Mouse (Mus musculus) neural tube, embryonic 14.5 days (tissue): ENCODE data around the gene 1500011B03Rik. TPM values are rescaled to one million over a fixed set of nuclear protein-coding genes. Genes with fewer than 3 reads are reported as not detected.

Experiments used
- ATAC-seq: fragments of 200-750 bp; cut with Nextera tagmentation; 2 replicates; pipeline ENCODE4 v1.8.0; 2017; ENCODE audit warnings: low read depth, mild to moderate bottlenecking, moderate TSS enrichment, moderate library complexity
- H3K27ac ChIP-seq: fragments of 300-500 bp; sonication (generic); 2 replicates; pipeline ENCODE4 v1.5.1; 2014; ENCODE audit warnings: low read depth, mild to moderate bottlenecking, control low read depth, low read length, moderate library complexity, mixed read lengths
- H3K27me3 ChIP-seq: fragments of 300-500 bp; sonication (generic); 2 replicates; pipeline ENCODE4 v1.6.1; 2014; ENCODE audit warnings: low read length; ENCODE audit not compliant: control insufficient read depth, insufficient read depth
- H3K36me3 ChIP-seq: fragments of 300-500 bp; sonication (generic); 2 replicates; pipeline ENCODE4 v1.6.1; 2014; ENCODE audit warnings: low read length, mixed read lengths; ENCODE audit not compliant: control insufficient read depth, insufficient read depth
- H3K4me1 ChIP-seq: fragments of 300-500 bp; sonication (generic); 2 replicates; pipeline ENCODE4 v1.6.1; 2014; ENCODE audit warnings: low read length; ENCODE audit not compliant: control insufficient read depth, insufficient read depth
- H3K4me2 ChIP-seq: fragments of 300-500 bp; sonication (generic); 2 replicates; pipeline ENCODE4 v1.6.1; 2014; ENCODE audit warnings: mild to moderate bottlenecking, low read depth, low read length, control low read depth
- H3K4me3 ChIP-seq: fragments of 300-500 bp; sonication (generic); 2 replicates; pipeline ENCODE4 v1.5.1; 2014; ENCODE audit warnings: low read depth, low read length, control low read depth, mixed read lengths
- H3K9ac ChIP-seq: fragments of 300-500 bp; sonication (generic); replicated peaks from 2 replicates; pipeline ENCODE4 v1.6.1; 2014; ENCODE audit warnings: low read depth, mild to moderate bottlenecking, control low read depth, low read length, mixed read lengths
- H3K9me3 ChIP-seq: fragments of 300-500 bp; sonication (generic); 2 replicates; pipeline ENCODE4 v1.6.1; 2016; ENCODE audit warnings: low read length; ENCODE audit not compliant: control insufficient read depth
- WGBS: fragments of 180-500 bp; shearing (Covaris S2); extraction: QIAGEN DNeasy Blood & Tissue Kit; methylation state at CpG from one replicate; pipeline ENCODE4 v1.1.7; 2014; 5-methylcytosine and 5-hydroxymethylcytosine counted together
- polyA plus RNA-seq: library from polyadenylated mRNA; unstranded; fragments of >200 nt; fragmentation: Nextera tagmentation; extraction: Ambion mirVana; gene quantifications from 2 replicates; pipeline ENCODE4 v1.2.1, GENCODE M21; 2014

1500011B03Rik gene
- polyA plus RNA-seq, 1 experiment from 2014 or later: 351 TPM

DNA sequence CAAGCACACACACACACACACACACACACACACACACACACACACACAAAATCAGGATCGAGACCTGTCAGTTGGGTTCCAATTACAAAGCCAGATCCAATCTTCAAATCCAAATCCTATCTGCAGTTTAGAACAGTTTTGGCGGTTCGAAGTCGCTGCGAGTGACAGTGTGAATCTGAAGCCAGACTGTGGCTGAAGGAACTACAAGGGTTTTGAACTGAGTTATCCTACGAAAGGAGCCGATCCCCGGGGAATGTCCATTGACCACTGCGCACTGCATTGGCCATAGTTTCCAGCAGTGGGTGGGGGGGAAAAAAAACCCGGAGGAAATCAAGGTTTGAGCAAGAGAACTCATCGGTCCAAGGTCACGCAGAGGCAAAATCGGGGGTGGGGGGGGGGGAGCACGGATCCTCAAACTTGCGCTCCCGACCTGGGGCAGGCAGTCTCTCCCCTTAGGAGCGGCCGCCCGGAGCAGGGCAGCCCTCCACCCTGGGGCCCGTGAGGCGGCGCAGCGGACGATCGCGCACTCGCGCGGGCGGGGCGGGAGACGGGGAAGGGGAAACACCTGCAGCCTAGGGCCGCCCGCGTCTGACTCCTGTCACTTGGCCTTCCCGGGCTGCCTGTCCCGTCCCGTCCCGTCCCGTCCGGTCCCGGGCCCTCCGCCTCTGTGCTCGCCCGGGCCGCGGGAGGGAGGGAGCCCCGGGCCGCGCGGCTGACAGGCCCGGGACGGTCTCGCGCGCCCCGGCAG is 50.6 kb downstream of the 1500011B03Rik start:
- Histone ChIP-seq H3K9ac (peak overlapping the region; percentile 97), H3K27me3 (peaks cover 3% of the 10 kb centered on the region; the same call in 1 of the 2 replicates), H3K4me1 (peaks cover 27% of the 10 kb centered on the region), H3K27ac (peak overlapping the region; percentile 94), H3K9me3 (no peaks in the 10 kb centered on the region), H3K4me2 (peak overlapping the region; percentile 59), H3K4me3 (peak overlapping the region; percentile 100), H3K36me3 (no peaks in the 10 kb centered on the region)
- 2% methylated on average over 25 of the region's 57 CpGs for WGBS
- ATAC-seq: peak; percentile 52

DNA sequence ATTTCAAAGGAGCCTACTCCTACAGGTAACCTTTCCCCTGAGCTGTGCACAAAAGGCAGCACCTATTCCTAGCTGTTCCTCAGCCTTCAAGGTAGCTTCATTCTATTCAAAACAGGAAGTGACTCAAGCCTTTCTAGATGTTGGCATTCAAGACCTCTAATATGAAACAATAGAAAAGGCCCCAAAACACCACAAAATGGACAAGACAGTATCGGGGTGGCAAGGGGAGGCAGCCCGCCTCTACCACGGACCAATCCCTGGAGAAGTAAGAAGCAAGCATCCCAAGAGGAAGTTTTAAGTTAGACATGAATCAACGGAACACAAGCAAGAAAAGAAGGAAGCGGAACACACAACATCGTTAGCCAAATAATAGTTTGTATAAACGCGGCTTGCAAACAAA is 51.5 kb downstream of the 1500011B03Rik start:
- peak overlapping the region; percentile 97; the same call in 1 of the 2 replicates for H3K9ac ChIP-seq

GRCm38 (mm10) chr5:114769786-114770185 is 53.5 kb downstream of the 1500011B03Rik start:
- ATAC-seq: no peak
- no peak overlapping the region for H3K27ac ChIP-seq
- 87% methylated on average over 8 of the region's 8 CpGs for whole genome bisulfite sequencing
- H3K4me3 ChIP-seq: no peak overlapping the region
- H3K9ac ChIP-seq: no peak overlapping the region
- H3K36me3 ChIP-seq: 0 out of 2 replicates have a peak, but pooled peaks cover 4% of the 10 kb centered on the region
- peaks cover 3% of the 10 kb centered on the region; the same call in 1 of the 2 replicates for H3K27me3 ChIP-seq
- H3K4me1 ChIP-seq: peaks cover 13% of the 10 kb centered on the region
- H3K9me3 ChIP-seq: no peaks in the 10 kb centered on the region
- H3K4me2 ChIP-seq: no peak overlapping the region

More for the DNA sequence above, 51.5 kb downstream of the 1500011B03Rik start:
- Histone ChIP-seq H3K4me2 (peak overlapping the region; percentile 59), H3K4me1 (peaks cover 23% of the 10 kb centered on the region), H3K9me3 (no peaks in the 10 kb centered on the region), H3K36me3 (no peaks in the 10 kb centered on the region), H3K27ac (no peak overlapping the region), H3K27me3 (peaks cover 3% of the 10 kb centered on the region; the same call in 1 of the 2 replicates), H3K4me3 (peak overlapping the region; percentile 100; the same call in 1 of the 2 replicates)
- WGBS: 69% methylated on average over 8 of the region's 8 CpGs
- ATAC-seq: no peak

GRCm38 (mm10) chr5:114767185-114767584 is 56.1 kb downstream of the 1500011B03Rik start:
- H3K9ac ChIP-seq: no peak overlapping the region
- H3K4me2 ChIP-seq: no peak overlapping the region
- no peak for ATAC-seq
- no peak overlapping the region for H3K27ac ChIP-seq
- no peak overlapping the region for H3K4me3 ChIP-seq
- H3K4me1 ChIP-seq: peaks cover 10% of the 10 kb centered on the region
- H3K36me3 ChIP-seq: peaks cover 27% of the 10 kb centered on the region
- H3K9me3 ChIP-seq: no peaks in the 10 kb centered on the region
- WGBS: 86% methylated on average over 7 of the region's 7 CpGs
- no peaks in the 10 kb centered on the region for H3K27me3 ChIP-seq

- no peaks in the 10 kb centered on the region for H3K9me3 ChIP-seq
- H3K4me2 ChIP-seq: no peak overlapping the region
- H3K4me3 ChIP-seq: no peak overlapping the region
- H3K27ac ChIP-seq: no peak overlapping the region
- WGBS: 91% methylated on average over 8 of the region's 8 CpGs
- H3K36me3 ChIP-seq: peaks cover 29% of the 10 kb centered on the region
- H3K9ac ChIP-seq: no peak overlapping the region
- H3K27me3 ChIP-seq: no peaks in the 10 kb centered on the region
- peaks cover 5% of the 10 kb centered on the region for H3K4me1 ChIP-seq
- ATAC-seq: no peak
Observed at GRCm38 (mm10) chr5:114766686-114767085, 56.6 kb downstream of the 1500011B03Rik start.

- Histone ChIP-seq H3K9me3 (no peaks in the 10 kb centered on the region), H3K4me2 (no peak overlapping the region), H3K27ac (no peak overlapping the region), H3K4me3 (no peak overlapping the region), H3K4me1 (no peaks in the 10 kb centered on the region), H3K36me3 (peaks cover 44% of the 10 kb centered on the region), H3K9ac (no peak overlapping the region), H3K27me3 (no peaks in the 10 kb centered on the region)
- 76% methylated on average over 18 of the region's 18 CpGs for WGBS
- no peak for ATAC-seq
Observed at GRCm38 (mm10) chr5:114764812-114765735, 58.2 kb downstream of the 1500011B03Rik start.

DNA sequence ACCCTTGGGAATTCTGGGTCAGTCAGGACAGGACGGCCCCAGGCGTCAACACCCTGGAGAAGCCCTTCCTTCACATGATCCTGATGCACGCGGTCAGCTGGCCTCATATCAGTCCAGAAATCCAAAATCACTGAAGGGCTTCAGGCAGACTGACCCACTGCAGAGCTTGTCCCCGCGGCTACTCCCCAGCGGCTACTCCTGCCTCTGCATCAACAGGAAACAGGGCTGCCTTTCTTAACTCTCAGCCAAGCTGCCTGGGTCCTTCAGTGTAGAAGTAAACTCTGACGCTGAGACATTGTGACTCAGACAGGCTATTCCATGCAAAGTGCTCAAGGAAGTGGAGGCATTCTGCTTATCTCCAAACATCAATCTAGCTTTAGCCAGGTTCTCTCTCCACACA is 61.3 kb downstream of the 1500011B03Rik start:
- Histone ChIP-seq H3K4me3 (no peak overlapping the region), H3K27me3 (no peaks in the 10 kb centered on the region), H3K4me2 (no peak overlapping the region), H3K27ac (no peak overlapping the region), H3K9ac (no peak overlapping the region), H3K4me1 (no peaks in the 10 kb centered on the region), H3K36me3 (peaks cover 51% of the 10 kb centered on the region), H3K9me3 (no peaks in the 10 kb centered on the region)
- ATAC-seq: no peak
- 91% methylated on average over 8 of the region's 8 CpGs for WGBS

GRCm38 (mm10) chr5:114759536-114760090 is 63.7 kb downstream of the 1500011B03Rik start:
- no peak overlapping the region for H3K4me2 ChIP-seq
- no peak for ATAC-seq
- no peak overlapping the region for H3K4me3 ChIP-seq
- peaks cover 53% of the 10 kb centered on the region for H3K36me3 ChIP-seq
- no peaks in the 10 kb centered on the region for H3K9me3 ChIP-seq
- 96% methylated on average over 5 of the region's 5 CpGs for WGBS
- no peaks in the 10 kb centered on the region for H3K4me1 ChIP-seq
- H3K27me3 ChIP-seq: no peaks in the 10 kb centered on the region
- no peak overlapping the region for H3K9ac ChIP-seq
- H3K27ac ChIP-seq: no peak overlapping the region
